Mouse (Mus musculus) heart, postnatal 10 days (tissue): ENCODE data around the gene Fkbp11. TPM values are rescaled to one million over a fixed set of nuclear protein-coding genes. Genes with fewer than 3 reads are reported as not detected.

Experiments
- DNase-seq, 2 experiments: peaks; one replicate each; pipeline ENCODE4 v3.0.0; 2021
- intact Hi-C: fragments of 180-260 bp; cut with DNase I; formaldehyde crosslinking; loops from one replicate; pipeline ENCODE4 v1.15.1; 2025
- total RNA-seq, 2 experiments: library from RNA; stranded (reverse); gene quantifications; 2 replicates each; pipeline ENCODE4 v1.2.3; 2021

The Fkbp11 gene
- total RNA-seq, 2 experiments from 2014 or later, result 8.1 to 10.2 TPM

DNA sequence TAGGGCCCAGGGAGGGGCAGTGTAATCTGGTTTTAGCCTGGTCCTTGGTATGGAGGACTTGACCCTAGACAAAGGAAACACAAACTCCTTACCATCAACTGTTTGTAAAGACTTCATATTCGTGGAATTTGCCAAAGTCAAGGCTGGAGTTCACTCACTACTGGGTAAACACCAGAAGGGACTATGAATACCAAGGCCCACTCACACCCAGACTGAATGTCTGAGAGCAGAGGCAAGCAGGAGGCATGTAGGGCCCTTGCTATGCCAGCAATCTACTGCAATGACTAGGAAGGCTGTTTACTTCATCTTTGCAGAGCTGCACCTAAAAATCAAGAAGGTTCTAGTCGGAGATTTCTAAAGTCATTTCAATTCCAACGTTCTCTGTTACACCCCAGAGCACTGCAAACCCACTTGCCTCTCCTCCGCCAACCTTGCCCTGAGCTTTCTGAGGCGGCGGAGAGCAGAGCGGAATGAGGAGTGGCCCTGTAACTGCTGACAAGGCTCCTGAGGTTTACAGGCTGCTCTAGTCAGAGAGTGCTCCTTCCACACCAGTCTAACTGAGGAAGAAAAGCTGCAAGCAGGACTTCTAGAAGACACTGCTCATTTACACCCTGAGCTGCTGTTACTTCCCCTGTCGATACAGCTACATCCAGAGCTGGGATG, 14.9 kb upstream of the Fkbp11 start:
- intact Hi-C loops, result no loop called here
- DNase-seq, result no peak

DNA sequence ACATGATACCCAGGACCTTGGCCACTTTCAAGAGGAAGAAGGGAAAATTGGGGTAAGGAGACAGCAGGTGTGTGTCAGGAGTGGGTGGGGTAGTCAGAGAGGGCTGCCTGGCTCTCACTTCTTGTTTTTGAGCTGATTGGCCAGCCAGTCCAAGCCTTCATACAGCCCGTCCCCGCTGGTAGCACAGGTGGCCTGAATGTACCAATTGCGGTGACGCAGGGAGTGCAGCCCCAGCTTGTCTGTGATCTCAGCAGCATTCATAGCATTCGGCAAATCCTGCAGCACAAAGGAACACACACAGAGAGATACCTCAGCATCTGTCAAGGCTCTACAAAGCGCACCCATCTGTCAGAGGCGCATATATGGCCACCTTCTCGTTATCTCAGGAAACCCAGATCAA, 12.2 kb upstream of the Fkbp11 start:
- intact Hi-C loops, result no loop called here

DNA sequence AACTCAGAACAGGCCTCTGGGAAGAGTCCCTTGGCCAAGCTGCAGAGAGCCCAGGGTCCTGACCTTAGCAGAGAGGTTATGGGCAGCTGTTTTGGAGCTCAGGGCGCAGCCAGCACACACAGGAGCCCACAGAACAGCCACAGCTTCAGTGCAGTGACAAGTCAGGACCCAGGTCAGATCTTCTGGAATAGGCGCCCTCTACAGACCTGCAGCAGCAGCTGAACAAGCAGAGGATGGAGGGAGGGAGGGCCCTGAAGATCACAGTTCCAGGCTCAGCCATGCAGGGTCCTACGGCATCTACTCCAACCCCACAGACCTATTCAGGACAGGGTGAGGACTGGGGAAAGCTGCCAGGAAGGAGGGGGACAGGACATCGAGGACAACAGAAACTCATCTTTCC, 10.8 kb upstream of the Fkbp11 start:
- intact Hi-C loops, result no loop called here
- no peak for DNase-seq

More for the DNA sequence above, 12.2 kb upstream of the Fkbp11 start:
- no peak for DNase-seq

DNA sequence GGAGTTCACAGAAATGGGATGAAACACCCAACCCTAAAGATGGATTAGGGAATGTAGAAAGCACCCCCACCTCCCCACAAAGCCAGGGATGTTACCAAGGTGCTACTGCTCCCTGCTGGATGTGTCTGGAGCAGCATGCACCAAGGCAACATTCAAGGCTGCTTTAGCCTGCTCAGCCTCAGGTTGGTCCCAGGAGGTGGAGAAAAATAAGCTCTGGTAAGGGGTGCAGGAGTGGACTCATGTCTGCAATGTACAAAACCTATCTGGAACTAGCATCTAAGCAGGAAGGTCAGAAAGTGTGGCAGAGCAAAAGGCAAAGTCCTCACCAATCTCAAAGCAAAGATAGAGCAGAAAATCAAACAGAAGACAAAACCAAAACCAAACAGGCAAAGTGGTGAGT, 9.9 kb upstream of the Fkbp11 start:
- DNase-seq, result peak; percentile 32 to 59
- intact Hi-C loops, result no loop called here

DNA sequence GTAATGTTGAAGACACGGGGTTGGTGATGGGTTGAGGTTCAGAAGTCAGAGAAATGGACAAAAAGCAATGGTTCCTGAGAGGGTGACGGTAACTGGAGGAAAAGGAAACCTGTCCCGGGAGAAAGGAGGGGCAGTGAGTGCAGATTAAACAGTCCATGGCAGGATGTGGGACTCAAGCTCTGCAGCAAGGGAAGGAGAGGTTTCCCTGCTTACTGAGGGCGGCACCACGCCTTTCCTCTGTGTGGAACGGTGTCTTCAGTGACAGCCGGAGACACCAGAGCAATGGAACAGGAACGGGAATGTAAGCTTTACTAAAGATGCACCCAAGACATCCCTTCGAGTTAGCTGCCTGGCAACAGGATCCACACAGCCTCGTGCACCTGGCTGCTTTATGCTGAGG, 8.5 kb upstream of the Fkbp11 start:
- no peak for DNase-seq
- intact Hi-C loops, result no loop called here

DNA sequence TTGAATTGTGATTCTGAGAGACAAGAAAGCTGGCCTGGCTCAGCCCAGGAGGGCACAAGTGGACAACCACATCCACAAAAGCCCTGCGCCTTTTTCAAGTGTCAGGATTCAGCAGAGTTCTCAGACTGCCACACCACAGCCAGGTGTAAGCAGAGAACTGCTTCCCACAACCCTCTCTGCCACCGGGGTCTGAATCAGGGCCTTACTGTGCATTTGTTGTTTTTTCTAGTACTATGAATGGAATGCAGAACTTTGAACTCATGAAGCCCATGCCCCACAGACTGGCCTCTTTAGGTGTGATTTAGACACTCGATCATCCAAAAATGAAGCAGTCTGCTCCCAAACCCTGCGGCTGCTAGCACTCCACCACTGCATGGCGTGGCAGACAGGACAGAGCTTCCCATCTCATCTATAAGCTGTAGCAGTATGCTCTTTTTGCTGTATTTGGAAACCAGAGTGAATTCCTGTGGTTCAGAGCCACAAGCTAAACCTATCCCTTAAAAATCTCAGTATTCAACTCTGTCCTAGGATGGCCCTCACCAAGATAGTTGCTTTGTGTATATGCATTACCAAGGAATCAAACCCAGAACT, 6.1 kb upstream of the Fkbp11 start:
- no peak for DNase-seq
- intact Hi-C loops, result no loop called here

DNA sequence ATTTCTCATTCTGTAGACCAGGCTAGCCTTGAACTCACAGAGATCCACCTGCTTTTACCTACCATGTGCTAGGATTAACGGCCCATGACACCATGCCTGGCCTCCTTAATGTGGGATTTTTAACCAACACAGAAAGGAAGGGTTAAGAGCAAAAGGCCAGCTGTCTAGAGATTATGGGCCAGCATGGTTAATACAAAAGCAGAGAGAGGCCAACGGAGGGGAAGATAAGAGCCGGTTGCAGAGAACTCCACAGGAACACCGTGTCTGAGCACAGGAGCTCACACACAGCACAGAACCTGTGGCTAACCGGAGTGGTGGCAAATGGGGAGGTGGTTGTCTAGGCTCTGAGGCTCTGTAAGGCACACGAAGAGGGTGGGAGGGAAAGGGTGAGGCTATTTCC, 5.4 kb upstream of the Fkbp11 start:
- no peak for DNase-seq
- intact Hi-C loops, result no loop called here

DNA sequence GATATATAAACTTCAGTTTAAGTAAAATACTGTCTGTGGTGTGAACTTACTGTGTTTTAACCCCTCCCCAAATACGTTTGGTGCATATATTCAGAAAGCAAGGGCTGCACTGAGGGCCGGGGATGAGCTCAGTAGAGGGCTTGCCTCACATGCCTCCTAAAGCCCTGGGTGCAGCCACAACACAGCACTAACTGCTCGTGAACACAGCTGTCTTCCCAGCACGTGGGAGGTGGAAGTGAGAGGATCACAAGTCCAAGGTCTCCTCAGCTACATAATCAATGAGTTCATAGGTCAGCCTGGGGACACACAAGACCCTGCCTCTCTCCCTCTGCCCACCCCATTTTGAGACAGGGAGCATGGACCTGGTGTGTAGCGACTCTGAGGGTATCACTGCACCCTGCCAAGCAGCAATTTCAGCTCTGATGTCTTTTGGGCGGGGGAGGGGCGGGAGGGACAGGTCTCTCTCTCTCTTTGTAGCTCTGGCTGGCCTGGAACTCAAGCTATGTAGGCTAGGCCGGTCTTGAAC, 4.1 kb upstream of the Fkbp11 start:
- intact Hi-C loops, result no loop called here
- DNase-seq, result no peak

DNA sequence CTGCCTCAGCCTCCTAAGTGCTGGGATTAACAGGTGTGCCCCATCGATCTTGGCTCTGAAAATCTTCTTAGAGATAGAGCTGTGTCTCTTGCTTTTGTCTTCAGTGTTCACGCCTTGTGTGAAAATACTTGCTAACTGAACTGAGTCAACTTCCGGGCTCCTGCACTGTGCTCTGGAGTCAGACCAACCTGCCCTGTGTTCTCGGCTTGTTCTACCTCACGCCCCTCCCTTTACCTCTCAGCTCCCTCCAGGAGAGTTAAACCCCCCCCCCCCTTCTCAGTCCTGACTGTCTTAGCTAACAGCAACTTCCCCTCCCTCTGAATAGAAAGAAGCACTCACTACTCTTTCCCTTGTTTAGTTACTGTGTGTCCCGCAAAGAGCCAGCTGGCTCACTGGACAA, 2.8 kb upstream of the Fkbp11 start:
- intact Hi-C loops, result no loop called here
- DNase-seq, result no peak

DNA sequence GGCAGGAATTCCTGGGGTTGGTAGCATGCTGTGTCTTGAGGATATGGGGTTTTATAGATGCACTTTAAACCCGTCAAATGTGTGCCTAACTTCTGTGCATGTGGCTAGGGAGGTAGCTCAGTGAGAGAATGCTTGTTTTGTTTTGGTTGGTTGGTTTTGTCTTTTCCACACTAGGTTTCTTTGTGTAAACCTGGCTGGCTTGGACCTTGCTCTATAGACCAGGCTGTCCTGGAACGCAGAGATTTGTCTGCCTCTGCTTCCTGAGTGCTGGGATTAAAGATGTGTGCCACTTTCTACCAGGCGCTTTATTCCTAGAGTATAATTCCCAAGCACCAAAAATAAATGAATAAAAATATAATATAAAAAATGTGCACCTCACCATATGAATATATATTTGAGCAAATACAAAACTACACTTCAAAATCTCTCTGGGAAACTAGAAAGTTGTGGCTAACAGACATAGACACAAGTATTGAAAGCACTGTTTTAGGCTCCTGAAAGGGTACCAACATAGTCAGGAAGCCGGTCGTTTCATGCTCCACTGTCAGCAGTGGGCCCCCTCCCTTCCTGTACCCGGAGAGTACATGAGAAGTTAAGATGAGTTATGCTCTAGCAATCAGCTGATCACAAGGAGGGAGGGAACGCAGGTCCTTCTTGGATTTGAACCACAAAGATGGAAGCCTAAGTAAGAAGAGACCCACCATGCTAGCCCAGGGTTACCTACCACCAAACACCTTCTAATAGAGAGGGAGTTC, 2.0 kb upstream of the Fkbp11 start:
- no peak for DNase-seq
- intact Hi-C loops, result no loop called here

DNA sequence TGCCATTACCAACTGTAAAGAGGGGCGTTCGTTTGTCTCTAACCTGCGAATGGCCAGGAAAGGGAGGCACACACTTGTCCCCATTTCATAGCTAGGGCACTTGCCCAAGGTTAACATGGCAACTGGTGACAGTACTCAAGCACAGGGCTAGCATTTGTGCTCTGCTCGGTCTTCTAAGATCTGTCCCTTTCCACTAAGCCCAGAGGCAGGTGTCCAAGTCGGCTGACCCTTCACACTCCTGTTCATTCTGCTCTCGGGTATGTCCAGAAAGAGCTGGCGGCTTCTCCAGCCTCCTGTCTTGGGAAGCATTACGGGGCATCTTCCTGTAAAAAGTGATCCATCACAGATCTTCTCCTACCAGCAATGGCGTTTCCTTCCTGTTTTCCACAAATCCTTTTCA, 368 bp upstream of the Fkbp11 start:
- intact Hi-C loops, result no loop called here
- no peak for DNase-seq

DNA sequence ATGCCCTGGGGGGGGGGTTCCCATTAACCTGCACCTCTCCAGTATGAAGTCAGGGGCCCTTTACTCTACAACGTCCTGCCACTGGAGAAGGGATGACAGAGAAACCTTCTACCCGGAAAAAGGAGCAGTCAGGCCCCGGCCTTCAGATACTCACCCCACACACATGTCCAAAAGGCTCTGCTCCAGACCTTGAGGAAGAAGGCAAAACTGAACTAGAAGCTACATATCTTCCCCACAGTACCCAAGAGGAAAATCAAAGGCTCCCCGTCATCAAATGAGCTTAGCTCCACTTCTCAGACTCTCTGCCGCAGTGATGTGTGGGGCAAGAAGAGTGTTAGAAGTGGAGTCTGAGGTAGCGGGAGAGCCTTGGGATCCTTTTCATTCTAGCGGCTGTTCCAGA, 1.3 kb downstream of the Fkbp11 start:
- DNase-seq, result no peak
- intact Hi-C loops, result no loop called here

DNA sequence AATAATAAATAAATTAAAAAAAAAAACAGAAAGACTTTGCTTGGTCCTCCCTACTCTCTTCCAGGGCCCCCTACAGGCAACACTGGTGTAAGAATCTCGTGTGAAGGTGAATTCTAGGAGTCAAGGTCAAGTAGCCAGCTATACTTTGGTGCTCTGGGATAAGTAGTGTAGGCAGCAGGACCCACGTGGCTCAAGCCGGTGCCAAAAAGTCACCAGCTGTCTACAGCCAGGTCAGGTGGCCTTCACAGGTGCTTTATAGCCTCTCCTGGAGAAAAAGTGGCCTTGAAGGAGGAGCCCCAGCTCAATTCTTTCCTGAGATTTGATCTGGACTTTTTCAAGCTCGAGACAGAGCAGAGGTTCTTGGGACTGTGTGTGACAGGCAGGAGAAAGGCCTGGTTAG, 1.9 kb downstream of the Fkbp11 start:
- intact Hi-C loops, result no loop called here
- no peak for DNase-seq

DNA sequence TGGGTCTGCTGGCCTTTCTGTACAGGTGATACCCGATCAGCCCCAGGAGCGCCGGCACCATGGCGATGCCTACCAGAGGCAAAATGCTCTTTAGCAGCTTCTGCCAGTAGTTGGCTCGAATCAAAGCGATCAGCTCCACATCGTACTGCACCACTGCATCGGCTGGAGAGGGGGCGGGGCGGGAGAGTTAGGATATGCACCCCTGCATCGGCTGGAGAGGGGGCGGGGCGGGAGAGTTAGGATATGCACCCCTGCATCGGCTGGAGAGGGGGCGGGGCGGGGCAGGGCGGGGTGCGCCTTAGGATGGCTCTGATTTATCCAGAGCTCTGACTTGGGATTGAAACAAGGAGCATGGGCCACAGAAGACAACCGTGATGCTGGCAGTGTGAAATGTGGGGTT, 3.6 kb downstream of the Fkbp11 start:
- DNase-seq, result no peak
- intact Hi-C loops, result no loop called here

DNA sequence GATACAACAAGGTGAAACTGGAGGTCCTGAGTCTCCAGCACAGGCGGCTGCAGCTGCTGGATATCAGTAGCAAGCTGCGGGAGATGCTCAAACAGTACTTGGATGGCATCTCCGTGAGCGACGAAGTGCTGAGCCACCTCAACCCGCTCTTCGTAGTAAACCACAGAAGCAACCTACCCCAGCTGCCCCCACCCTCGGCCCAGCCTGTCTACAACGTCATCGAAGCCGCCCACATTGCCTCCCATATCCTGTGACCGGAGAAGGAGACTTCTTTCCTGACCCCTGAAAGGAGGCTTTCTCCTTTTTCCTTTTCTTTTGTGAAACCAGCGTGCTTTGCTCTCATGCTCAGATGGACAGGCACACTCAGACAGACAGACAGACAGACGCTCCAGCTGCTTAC, 5.1 kb downstream of the Fkbp11 start:
- intact Hi-C loops, result no loop called here
- DNase-seq, result peak; percentile 23 to 35

DNA sequence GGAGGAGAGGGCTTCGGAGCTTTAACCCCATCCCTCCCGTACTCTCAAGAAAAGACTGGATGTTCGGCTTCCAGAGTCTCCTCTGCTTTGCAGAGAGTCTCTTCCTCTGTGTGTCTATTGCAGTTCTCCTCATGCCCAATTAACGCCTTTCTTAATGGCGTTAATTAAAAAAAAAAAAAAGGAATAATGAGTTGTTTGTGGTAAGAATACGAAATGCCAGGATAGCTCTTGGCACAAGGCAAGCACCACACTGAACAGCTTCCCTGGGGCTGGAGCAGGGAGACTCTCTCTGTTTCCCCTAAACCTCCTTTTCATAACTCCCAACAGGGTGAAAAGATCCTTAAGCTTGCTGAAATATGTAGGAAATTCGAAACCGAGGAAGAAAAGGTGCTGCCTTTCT, 5.8 kb downstream of the Fkbp11 start:
- no peak for DNase-seq
- intact Hi-C loops, result no loop called here

DNA sequence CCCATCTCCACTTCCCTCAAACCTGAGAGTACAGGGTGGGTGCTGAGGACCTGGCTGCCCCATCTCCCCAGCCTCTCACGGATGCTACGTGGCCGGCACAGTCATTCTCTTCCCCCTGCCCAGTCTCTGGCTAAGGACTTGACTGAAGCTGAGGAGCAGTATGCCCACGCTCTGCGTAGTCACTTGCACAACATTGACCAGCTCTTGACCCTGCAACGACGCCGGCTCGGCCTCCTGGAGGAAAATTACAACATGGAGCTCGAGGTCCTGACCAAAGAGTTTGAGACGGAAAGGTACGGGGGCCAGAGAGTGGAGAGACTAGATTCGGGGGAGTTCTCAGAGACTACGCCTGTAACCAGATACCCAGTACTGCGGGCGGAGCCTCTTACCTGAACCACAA, 10.7 kb downstream of the Fkbp11 start:
- DNase-seq, result no peak
- intact Hi-C loops, result no loop called here

DNA sequence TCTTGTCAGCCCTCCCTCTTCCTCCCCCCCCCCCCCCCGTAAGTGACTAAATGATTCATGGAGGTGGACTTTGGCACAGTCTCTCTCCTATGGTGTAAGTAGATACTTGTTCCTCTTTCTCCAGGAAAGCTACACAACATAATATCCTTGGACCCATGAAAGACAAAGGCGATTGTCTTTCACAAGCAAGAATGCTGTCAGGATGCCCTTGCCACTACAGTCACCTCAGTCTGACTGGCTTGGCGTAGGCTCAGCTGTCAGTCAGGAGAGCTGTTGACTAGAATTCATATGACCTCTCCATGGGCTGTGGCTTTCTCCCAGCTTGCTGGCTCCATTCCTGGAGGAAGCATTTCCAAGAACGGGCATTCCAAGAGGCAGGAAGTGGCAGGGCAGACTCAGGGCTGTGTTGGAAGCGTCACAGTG, 13.8 kb downstream of the Fkbp11 start:
- intact Hi-C loops, result no loop called here

DNA sequence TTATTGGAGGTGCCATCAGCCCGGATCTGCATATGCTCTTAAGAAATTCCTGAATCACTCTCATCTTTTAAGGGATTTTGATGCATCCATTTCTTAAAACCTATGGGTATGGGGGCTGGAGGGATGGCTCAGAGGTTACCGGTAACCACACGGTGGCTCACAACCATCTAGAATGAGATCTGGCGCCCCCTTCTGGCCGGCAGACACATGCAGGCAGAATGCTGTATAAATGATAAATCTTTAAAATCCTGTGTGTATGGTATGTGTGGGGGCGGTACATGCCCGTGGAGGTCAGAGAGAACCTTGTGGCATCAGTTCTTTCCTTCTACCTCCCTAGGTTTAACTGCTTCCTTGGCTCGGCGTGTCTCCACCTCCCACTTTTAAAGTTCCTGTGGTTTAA, 17.6 kb downstream of the Fkbp11 start:
- intact Hi-C loops, result no loop called here
- DNase-seq, result peak; percentile 52 to 79

More for the DNA sequence above, 13.8 kb downstream of the Fkbp11 start:
- peak; percentile 76 to 77 for DNase-seq

DNA sequence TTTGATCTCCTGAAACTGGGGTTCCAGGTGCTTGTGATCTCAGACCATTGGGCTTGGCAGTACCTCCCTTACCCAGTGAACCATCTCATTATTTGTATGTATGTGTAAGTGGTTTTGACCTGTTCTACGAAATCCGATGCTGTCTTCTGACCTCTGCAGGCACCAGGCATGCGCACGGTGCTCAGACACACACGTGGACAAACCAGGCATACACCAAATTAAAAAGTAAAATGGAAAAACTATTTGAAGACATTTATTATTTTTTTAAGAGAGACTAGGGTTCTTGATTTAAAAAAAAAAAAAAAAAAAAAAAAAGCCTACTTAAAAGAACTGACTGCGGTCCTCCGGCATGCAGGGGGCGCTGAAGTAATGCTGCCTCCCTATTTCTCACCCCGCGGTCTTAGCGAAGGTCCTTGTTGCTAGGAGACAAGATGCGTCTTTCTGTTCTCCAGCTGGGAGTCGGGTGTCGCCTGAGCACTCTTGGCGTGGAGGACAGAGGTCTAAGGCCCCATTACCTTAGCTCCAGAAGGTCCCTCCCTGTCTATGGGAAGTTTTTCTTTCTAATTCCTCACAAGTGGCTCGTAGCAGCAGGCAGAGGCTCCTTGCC, 20.1 kb downstream of the Fkbp11 start, which contains the start of gene Ccdc65:
TSS of gene Ccdc65 (plus strand) at position 442 of the 607 bp plus-strand sequence.
- intact Hi-C loops, result loop anchor here (5.0 to 10.0 kb wide), 2 partner anchors 77 to 94 kb away; partner anchors contain the start of gene Wnt1

DNA sequence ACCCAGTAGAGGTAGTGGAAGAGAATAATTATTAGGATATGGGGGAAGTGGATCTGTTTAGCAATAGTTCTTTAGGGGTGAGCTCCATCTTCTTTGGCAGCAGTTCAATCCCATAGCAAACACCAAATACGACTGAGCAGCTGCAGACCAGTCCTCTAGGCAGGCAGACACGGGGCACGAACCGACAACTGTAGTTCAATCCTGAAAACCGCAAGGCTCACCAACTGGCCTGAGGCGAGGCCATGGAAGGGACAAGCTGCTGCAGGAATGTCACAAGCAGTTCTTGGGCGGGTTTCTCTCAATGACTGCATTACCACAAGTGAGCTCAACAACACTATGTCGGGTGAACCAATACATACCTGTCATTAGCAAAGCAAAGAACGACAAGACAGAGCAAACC, 23.7 kb downstream of the Fkbp11 start:
- DNase-seq, result no peak
- intact Hi-C loops, result loop anchor here (10.0 kb wide), 1 partner anchor 80 kb away; the partner anchor contains the start of gene Wnt1

More for the DNA sequence above, 20.1 kb downstream of the Fkbp11 start, which contains the start of gene Ccdc65:
- DNase-seq, result peak; percentile 84 to 92
